Mouse (Mus musculus) hematopoietic stem cell, adult 5-6 weeks (primary cell): ENCODE results near the gene Rfng. TPM values are rescaled to one million over a fixed set of nuclear protein-coding genes. Genes with fewer than 3 reads are reported as not detected.
A peak's percentile ranks its signal among the peaks of the same experiment; 100 is the strongest.
"Not testable (repeated sequence)": the region's sequence is repeated elsewhere in the genome, so short reads cannot be mapped to it uniquely, and the experiment has no call there.

Source experiments
- ATAC-seq, 2 experiments: fragments of 125-278 bp in 1 of 2; replicated peaks in 1 of 2; 2 replicates each; pipeline ENCODE4 v1.8.0; 2016 to 2017; ENCODE audit warnings: inconsistent platforms in 2 of 2, mild to moderate bottlenecking in 2 of 2, moderate number of reproducible peaks in 2 of 2, low read depth in 1 of 2, moderate TSS enrichment in 1 of 2; ENCODE audit not compliant: low FRiP score in 2 of 2, poor library complexity in 2 of 2, severe bottlenecking in 2 of 2, insufficient read depth in 1 of 2, low TSS enrichment in 1 of 2
- total RNA-seq: library from RNA; stranded (forward); fragments of 172-1452, 232-1000 nt; gene quantifications from 2 replicates; pipeline ENCODE4 v1.2.3, GENCODE M21; 2017

The Rfng gene
- total RNA-seq = 2.6 and 4.0 TPM in 2 replicates

DNA sequence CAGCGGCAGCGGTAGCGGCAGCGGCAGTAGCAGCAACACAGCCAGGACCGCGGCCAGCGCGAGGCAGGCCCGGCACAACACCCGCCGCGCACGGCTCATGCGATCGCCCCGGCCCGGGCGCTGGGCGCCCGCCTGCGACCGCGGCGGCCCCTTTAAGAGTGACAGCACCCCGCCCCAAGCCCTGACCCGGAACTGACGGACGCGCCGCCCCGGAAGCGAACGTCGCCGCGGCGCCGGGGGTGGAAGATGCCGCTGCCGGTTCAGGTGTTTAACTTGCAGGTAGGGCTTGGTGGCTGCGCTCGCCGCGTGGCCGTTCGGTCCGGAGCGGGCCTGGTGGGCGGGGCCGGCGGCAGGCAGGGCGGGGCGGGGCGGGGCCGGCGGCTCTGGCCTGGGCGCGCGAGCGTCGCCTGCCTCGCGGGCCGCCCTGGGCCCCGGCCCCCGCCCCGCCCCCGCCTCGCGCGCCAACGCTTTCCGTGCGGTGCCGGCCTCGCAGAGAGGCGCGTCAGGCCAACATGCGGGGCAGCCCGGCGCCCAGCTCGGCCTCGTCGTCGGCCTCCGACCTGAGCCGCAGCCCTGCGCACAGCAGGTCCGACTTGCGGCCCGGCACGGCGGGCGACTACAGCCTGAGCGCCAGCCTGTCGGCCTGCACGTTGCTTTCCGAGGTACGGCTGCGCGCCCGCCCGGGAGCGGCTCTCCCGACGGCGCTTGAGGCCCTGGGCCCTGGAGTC lies at the start of gene Rfng, which contains the start of gene Gps1:
Rfng (minus strand) TSS at position 144 of the 728 bp plus-strand sequence.
Gps1 (plus strand) TSS at position 209 of the 728 bp plus-strand sequence.
- peak; percentile 69 to 71 for ATAC-seq

DNA sequence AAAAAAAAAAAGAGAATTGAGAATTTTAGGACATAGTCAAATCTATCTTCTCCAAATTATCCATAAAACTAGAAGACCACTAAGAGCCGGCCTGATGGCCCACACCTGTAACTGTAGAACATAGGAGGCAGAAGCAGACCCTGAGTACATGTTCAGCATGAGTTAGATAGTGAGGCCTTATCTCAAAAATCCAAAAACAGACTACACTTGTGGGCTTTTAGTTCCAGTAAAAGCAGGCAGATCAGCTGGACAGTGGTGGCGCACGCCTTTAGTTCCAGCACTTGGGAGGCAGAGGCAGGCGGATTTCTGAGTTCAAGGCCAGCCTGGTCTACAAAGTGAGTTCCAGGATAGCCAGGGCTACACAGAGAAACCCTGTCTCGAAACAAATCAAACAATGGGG lies 49.0 kb upstream of the Rfng start:
- not testable (repeated sequence) for ATAC-seq

- no peak for ATAC-seq
Observed at GRCm38 (mm10) chr11:120831659-120832440, 47.8 kb upstream of the Rfng start.

- no peak for ATAC-seq
Observed at GRCm38 (mm10) chr11:120830686-120831085, 46.7 kb upstream of the Rfng start.

GRCm38 (mm10) chr11:120829757-120830532 lies 45.9 kb upstream of the Rfng start:
- no peak for ATAC-seq

DNA sequence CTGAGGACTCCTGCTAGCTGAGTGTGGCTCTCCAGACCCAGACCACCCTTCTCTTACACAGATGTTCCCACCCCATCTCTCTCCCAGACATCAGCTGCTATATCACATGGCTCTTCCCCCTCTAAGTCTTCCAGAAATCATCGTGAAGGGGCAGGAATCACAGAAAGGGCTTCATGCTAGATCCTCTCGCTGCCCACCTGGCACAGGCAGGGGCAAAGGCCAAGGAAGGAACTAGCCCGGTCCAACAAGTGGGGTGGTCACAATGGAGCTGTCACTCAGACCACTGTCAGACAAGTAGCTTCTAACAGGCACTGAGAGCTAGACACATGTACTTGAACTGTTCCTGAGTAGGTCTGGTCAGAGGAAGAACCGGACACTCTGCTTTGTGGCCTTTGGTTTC lies 44.4 kb upstream of the Rfng start:
- ATAC-seq = no peak

DNA sequence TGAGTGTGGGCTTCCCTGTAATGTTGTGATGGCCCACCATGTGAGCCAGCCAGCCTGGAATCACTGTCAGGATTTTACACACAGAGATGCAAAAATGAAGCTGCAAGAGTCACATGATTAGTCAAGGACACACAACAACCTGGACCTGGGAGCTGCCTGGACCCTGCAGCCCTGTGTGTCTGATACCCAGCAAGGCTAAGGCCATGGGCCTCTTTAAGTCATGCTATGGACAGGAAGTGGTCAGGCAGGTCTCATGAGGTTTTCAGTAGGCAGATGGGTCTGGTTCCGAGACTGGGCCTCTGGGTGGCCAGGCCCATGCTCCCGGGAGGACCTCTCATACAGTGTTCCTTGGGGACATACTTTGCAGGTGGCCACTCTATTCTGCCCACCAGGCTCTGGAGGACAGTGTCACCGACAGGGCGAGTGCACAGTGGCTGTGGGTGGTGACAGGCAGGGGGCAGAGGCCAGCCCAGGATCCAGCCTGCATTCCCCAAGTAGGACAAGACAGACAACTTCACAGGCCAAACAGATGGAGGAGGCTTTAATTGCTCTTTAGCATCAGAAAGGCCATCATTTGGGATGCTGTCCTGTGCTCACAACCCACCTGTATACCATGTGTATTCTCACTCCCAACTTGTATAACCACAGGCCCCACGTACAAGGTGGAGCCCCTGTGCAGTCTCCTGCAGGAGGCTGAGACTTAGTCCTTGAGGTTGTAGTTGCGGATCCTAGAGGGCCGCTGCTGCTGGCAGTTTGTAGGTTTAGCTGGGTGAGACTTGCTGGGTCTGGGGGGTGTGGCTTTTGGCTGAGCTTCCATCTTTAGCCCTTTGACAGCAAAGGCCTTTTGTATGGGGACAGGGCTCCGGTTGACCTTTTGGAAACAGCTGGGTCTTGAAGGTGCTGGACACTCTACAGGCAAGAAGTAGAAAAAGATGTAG lies 42.3 kb upstream of the Rfng start:
- no peak for ATAC-seq

GRCm38 (mm10) chr11:120825289-120825863 lies 41.4 kb upstream of the Rfng start:
- ATAC-seq = no peak

DNA sequence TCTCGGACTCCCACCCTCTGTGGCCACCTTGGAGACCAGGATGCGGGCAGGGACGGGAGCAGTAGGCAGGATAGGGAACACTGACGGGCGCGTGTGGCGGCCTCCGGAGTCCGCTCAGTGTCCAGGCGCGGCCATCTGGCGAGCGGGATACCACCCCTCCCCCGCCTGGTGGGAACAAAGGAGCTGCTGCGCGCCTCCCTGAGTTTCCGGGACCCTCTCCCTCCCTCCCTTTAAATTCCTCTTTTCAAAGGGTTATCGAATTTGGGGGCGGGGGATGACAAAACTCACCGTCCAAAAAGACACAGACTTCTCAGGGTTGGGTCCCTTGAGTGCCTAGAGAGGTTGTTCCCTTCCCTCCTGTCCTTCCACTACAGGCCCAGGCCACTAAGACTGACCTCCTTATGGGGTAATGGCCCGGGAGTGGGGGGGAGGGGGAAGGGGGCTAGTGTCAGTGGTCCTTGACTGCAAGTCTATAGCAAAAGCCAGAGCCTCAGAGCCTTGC lies 40.8 kb upstream of the Rfng start:
- no peak for ATAC-seq

- ATAC-seq = peak; percentile 76
Observed at GRCm38 (mm10) chr11:120823956-120824786, 40.2 kb upstream of the Rfng start, which contains the start of gene Fasn. Gene Fasn (minus strand): TSS chr11:120824547.

GRCm38 (mm10) chr11:120823551-120823947 lies 39.5 kb upstream of the Rfng start:
- peak in 1 of 2 experiments; percentile 5; a peak in 2 of 4 replicates for ATAC-seq

- peak in 1 of 2 experiments; percentile 24; a peak in 2 of 4 replicates for ATAC-seq
Observed at GRCm38 (mm10) chr11:120822831-120823550, 39.0 kb upstream of the Rfng start.

DNA sequence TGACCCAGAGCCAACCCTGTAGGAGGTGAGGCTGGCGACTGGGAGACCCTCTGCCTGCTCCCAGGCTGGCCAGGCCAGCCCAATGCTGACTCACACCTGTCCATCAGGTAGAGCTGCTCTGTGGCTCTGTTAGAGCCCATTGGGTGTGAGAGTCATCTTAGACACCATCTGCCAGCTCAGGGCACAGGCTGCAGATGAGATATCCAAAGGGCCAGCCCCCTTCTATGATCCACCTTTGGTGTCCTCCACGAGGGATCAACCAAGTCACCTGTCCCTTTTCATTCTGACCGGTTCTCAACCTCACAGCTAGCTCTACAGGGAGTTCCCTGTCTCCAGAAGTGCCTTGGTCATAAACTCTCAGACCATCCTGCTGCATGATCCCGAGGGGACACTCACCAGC lies 38.3 kb upstream of the Rfng start:
- ATAC-seq = no peak

DNA sequence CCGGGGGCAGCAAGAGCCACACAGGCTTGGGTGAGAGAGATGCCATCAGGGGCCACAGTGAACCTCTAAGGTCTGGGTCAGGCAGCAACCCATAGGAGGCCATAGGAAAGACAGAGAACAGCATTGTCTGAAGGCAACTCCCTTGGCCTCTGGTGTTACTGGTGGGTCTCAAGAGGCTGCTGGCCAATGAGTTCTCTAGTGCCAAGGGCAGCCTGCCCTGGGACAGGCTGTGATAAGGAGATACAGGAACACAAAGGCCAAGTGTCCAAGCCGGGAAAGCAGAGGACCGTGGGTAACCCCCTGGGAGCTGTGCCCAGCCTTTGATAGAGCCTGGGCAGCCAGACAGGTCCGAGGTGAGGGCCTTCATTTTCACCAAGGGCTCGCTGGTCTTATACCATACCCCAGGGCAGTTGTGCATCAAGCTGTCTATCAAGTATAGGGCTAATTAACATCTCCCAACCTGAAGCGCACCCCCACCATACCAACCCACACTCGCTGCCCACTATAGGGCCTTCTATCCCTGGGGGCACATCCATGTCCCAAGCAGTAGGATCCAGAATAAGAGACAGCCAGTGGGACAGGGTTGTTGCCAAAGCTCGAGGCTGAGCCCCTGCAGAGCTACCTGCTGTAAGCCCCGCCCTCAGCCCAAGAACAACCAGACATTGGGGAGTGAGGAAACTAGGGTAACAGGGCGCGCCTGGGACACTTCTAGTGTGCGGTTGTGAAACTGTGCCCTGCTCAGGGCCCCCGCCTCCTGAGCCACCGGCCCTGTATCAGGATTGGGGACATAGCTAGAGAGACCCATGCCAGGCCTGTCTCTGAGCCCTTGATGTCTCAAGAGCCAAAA lies 37.3 kb upstream of the Rfng start:
- no peak for ATAC-seq
